Mouse (Mus musculus): ENCODE data around the gene Poc1a. TPM values are rescaled to one million over a fixed set of nuclear protein-coding genes. Genes with fewer than 3 reads are reported as not detected.
A peak's percentile ranks its signal among the peaks of the same experiment; 100 is the strongest.

The Poc1a gene
- total RNA-seq, 2 experiments from 2014 or later = 3.2 to 4.3 TPM

- DNase-seq (ENCODE audit: low spot score in 2 of 2) = no peak
These were observed 19.4 kb downstream of the Poc1a start for GRCm38 (mm10) chr9:106300176-106300803.

DNA sequence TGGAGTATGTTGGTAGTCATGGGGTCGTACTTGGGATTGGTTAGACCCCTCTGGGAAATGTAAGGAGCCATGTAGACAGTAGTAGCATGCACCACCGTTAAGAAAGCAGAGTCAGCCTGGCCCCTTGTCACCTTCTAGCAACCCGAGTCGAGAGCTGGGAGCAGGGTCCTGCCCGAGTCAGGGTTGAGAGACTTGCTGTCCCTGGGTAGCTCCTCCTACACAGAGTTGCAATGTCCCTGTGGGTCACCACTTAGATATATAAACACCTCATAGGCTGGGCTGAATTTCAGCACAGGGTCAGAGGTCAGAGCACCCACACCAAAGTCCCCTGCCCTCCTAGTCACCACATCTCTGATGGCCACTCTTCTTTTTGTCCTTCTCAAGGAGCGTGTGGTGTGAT is 20.1 kb downstream of the Poc1a start:
- no peak for DNase-seq (ENCODE audit: low spot score in 2 of 2)

GRCm38 (mm10) chr9:106301446-106302080 is 20.7 kb downstream of the Poc1a start:
- DNase-seq (ENCODE audit: low spot score in 2 of 2) = no peak

- no peak for DNase-seq (ENCODE audit: low spot score in 2 of 2)
These were observed 21.7 kb downstream of the Poc1a start for GRCm38 (mm10) chr9:106302446-106303150.

GRCm38 (mm10) chr9:106303460-106303960 is 22.6 kb downstream of the Poc1a start:
- DNase-seq (ENCODE audit: low spot score in 2 of 2) = no peak

GRCm38 (mm10) chr9:106305228-106305627 is 24.4 kb downstream of the Poc1a start:
- DNase-seq (ENCODE audit: low spot score in 2 of 2) = no peak

DNA sequence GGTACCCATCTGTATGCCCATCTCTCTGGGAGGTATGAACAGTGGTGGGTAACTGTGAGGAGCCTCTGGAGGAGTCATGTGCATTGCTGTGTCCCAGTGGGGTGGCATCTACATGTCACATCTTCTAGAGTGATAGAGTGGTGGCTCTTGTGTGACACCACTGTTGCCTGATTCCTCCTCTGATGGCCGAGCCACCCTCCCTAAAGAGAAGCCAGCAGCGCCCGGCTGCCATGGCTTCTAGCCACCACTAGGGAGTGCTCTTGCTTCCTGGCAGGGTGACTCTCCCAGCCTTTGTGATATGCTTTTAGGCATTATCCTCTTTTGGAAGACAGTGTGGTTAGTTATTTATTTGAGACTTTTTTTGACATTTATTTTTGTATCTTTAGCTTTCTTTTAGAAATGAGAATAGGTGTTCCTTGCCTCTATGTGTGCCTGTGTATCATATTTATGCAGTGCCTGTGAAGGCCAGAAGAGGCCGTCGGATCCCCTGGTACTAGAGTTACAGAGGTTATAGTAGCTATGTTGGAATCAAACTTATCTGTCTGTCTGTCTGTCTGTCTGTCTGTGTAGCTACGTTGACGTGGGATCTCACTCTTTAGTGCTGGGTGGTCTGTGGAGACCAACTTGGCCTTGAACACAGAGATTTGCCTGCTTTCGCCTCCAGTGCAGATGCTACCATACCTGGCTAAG is 25.9 kb downstream of the Poc1a start:
- DNase-seq (ENCODE audit: low spot score in 2 of 2) = peak; percentile 67 to 77

DNA sequence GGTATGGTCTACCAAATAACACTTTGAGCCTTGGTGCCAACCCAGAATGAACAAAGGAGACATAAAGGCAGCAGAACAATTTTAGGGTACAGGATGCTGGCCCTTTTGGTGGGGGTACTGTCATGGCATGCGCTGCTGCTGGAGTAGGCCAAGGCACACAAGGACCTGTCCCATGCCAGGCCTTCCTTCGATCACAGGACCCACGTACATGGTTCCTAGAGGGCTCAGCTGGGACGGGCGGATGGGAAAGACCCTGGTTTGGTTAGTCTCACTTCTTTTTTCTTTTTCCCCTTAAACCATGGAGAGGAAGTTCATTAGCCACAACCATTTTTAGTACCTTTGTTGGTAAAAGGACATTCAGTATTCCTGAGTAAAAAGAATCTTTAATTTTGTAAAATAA is 27.3 kb downstream of the Poc1a start:
- DNase-seq (ENCODE audit: low spot score in 2 of 2) = no peak

- DNase-seq (ENCODE audit: low spot score in 2 of 2) = no peak
These were observed 27.7 kb downstream of the Poc1a start for GRCm38 (mm10) chr9:106308555-106308954.

DNA sequence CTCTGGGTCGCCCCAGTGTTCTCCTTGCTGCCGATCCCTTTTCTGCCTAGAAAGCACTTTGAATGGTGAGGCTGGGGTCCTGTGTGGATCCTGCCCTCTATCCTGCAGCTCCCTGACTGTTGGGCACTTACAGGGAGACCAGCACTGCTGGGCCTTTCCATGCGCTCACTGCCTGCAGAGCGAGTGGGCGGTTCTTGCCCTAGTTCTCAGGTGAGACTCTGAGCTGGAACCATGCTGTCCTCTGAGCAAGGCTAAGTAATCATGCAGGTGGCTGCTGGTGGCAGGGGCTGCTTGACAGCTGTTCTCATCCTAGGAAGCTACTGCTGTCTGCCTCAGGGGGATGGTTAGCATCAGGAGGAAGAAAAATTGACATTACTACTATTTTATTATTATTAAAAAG is 28.1 kb downstream of the Poc1a start:
- no peak for DNase-seq (ENCODE audit: low spot score in 2 of 2)

DNA sequence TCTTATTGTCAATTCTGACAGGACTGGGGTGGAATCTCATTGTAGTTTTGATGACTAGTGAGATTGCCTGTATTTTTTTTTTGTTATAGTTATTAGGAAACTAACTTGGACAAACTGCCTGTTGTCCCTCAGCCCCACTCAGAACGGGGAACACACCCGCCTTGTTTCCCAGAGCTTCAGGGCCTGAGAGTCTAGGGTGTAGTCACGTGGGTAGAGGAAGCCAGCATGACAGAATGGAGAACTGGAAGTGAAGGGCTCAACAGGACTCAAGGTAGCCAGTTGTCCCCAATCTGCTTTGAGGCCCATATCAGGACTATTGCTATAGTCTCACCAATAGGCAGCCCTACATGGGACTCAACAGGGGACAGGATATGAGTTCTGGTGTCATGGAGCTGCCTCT is 29.0 kb downstream of the Poc1a start:
- DNase-seq (ENCODE audit: low spot score in 2 of 2) = no peak

GRCm38 (mm10) chr9:106311625-106312191 is 30.8 kb downstream of the Poc1a start:
- DNase-seq (ENCODE audit: low spot score in 2 of 2) = no peak

DNA sequence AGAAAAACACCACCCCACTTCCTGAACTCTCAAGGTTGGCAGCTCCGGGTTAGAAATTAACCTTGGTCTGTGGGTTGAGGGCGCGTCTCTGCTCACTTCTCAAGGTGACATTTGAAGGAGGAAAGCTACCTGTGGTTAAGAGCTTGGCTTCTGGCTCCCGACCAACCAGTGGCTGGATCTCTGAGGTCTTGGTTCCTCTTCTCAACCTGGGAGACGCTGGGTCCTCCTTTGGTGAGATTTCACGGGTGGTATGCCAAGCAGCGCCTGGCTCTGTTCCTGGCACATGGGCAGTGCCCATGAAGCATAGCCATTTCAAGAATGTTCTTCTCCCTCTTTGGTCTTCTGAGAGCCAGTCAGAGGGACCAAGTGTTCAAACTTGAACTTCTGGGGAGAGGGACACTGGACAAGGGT is 32.1 kb downstream of the Poc1a start:
- no peak for DNase-seq (ENCODE audit: low spot score in 2 of 2)

GRCm38 (mm10) chr9:106314196-106314595 is 33.3 kb downstream of the Poc1a start:
- DNase-seq (ENCODE audit: low spot score in 2 of 2) = no peak

DNA sequence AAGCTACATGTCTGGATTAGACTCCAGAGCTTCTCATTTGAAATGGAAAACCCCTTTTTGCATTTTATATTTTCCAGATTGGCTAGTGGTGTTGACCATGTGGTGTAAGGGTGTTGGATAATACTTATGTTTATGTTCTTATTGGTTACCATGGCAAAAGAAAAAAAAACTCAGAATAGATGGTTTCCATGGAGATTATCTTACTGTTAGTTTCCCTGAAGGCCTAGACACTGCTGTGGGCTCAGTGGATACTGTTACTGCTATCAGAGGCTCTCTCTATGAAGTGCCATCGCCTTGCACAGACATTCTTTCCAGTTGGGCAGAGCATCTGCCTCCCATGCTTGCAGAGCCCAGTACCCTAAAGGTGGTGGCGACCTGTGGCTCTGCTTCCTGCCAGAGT is 37.2 kb downstream of the Poc1a start:
- DNase-seq (ENCODE audit: low spot score in 2 of 2) = no peak

DNA sequence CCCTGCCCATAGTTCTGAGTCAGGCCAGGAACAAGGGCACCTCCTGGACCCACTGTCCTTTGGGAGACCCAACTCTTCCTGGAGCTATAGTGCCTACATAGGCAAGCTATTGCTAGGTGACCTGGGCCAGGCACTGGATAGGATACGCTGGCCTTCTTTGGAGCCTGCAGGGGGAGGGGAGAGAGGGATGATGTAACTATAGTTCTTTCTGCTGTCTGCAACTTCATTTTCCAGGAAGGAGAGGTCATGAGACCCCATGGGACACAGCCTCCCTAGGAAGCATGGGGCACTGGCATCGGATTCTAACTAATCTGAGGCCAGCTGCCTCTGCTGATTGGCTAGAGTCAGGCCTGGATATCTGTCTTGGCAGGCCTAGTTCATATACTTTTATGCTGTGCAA is 38.2 kb downstream of the Poc1a start:
- no peak for DNase-seq (ENCODE audit: low spot score in 2 of 2)

DNA sequence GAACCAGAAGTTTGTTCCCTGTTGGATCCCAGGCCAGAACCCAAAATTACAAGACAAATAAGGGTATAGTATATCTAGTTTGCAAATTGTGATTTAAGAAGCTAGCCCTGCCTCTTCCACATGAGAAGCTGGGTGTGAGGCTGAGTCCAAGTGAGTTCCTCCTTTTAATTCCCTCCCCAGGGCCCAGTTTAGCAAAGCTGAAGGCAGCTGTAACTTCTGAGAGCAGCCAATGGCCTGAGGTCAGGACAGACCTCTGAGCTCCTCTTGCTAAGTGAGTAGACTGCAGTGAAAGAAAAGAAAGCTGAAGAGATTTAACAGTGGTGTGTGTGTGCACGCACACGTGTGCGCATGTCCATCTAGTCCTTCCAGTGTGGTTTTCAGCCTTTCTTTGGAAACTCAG is 41.6 kb downstream of the Poc1a start:
- no peak for DNase-seq (ENCODE audit: low spot score in 2 of 2)

DNA sequence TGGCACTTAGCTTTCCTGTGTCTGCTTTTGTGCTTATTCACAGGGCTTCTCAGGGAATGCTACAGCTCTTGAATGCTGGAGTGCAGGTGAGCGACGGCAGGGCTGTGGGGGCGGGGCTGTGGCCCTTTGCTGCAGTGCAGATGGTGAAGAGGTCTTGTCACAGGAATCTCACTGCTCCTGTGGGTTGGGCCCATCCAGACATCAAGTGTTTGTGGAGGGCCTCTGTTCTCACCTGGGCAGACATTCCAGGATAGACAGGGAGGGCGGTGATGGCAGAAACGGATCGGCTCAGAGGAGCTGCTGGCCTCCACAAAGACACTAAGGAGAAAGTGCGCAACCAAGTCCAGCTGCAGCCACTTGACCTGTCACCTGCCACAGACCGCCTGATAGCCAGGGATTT is 45.4 kb downstream of the Poc1a start:
- DNase-seq (ENCODE audit: low spot score in 2 of 2) = no peak

DNA sequence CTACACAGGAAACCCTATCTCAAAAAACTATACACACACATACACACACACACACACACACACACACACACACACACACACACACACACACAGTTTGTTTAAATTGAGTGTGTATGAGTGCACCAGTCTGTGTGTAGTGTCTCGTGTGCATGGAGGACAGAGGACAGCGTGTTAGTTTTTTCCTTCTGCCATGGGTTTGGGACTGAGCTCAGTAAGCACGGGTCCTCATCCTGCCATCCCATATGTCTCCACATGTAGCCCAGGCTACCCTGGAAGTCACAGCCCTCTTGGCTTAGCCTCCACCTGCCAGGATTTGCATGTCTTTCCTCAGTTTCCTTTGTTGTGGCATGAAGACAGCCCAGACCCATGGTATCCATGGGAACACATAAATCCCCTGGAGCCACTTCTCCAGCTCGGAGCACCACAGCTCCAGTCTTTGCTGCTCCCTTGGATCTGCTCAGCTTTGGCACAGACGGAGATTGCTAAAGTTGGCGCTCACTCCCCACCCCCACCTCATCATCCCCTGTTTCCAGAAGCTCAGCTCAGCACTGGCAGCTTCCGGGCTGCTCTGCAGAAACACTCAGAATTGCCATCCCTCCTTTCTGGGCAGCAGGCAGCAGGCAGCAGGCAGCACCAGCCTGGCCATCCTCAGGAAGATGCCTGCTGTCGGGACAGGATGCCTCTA is 46.4 kb downstream of the Poc1a start:
- DNase-seq (ENCODE audit: low spot score in 2 of 2) = no peak

DNA sequence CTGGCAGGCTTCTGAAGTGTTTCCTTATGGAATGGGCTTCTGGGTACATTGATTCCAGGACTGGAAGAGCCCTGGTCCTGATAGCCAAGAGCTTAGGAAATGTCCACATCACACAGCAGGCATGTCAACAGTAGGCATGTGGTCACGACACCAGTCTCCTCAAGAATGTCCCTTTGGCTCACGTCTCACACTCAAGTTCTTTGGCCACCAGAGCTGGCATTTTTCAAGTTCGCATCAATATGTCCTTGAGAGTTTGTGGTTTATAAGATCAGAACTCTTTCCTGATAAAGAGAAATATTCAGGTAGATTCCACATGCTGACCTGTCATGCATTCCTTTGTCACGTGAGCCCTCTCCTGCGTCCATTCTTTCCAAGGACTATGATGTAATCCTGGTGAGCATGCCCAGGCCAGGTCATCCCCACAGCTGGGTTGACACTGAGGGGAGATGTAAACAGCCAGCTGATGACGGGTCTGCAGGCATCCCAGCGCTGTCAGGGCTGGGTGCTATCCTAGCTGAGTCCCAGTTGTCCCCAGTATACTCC is 47.3 kb downstream of the Poc1a start:
- DNase-seq (ENCODE audit: low spot score in 2 of 2) = no peak

All from adrenal gland, adult 18-20 months (tissue).